In genomic region chr10:75465781-75466550, GRCm38 (mm10) we compare ENCODE assay signal across 7 mouse cellular contexts. TPM values are rescaled to one million over a fixed set of nuclear protein-coding genes. Genes with fewer than 3 reads are reported as not detected.
A peak's percentile ranks its signal among the peaks of the same experiment; 100 is the strongest.
DNase-seq lines count a peak whose midpoint lies in the region; ATAC-seq and TF ChIP-seq lines count a peak whose summit lies in the region.

No protein-coding gene starts in this region.

- H3K27me3 ChIP-seq in neural tube, embryonic 15.5 days (replicated peaks), result no peaks in the 10 kb centered on the region
- no peaks in the 10 kb centered on the region for H3K27me3 ChIP-seq in forebrain, embryonic 11.5 days (ENCODE audit: control insufficient read depth, insufficient read depth, low read length)
- H3K27me3 ChIP-seq in hindbrain, embryonic 12.5 days, result no peaks in the 10 kb centered on the region

- no peak overlapping the region for H3K9ac ChIP-seq in neural tube, embryonic 15.5 days (replicated peaks)
- no peak overlapping the region for H3K9ac ChIP-seq in forebrain, embryonic 11.5 days (ENCODE audit: low read length)
- H3K9ac ChIP-seq in hindbrain, embryonic 12.5 days, result no peak overlapping the region

- no peak for TF ChIP-seq POLR2A in embryonic fibroblast, embryonic 13.5 days (IDR thresholded peaks at IDR 0.05; ENCODE audit: low read depth, low read length)

- DNase-seq in layer of hippocampus, adult 11-12 months (ENCODE audit: low spot score), result peak; percentile 14
- DNase-seq in layer of hippocampus, postnatal 25 days (ENCODE audit: extremely low spot score in 1 of 2, low spot score in 1 of 2), result no peak
- peak; percentile 28 to 54 for DNase-seq in layer of hippocampus, adult 18-20 months (ENCODE audit: low spot score in 2 of 2)
- no peak for DNase-seq in forebrain, embryonic 11.5 days (ENCODE audit: low spot score)

- 66% methylated on average over 6 of the region's 6 CpGs for WGBS in neural tube, embryonic 15.5 days
- 70% methylated on average over 6 of the region's 6 CpGs for WGBS in forebrain, embryonic 11.5 days
- 66% methylated on average over 6 of the region's 6 CpGs for WGBS in hindbrain, embryonic 12.5 days

- H3K4me1 ChIP-seq in embryonic fibroblast, embryonic 13.5 days (ENCODE audit: control insufficient read depth, insufficient read depth, low read length), result peaks cover 7% of the 10 kb centered on the region
- 0 out of 2 replicates have a peak, but pooled peaks cover 8% of the 10 kb centered on the region for H3K4me1 ChIP-seq in neural tube, embryonic 15.5 days
- no peaks in the 10 kb centered on the region for H3K4me1 ChIP-seq in forebrain, embryonic 11.5 days (replicated peaks; ENCODE audit: control insufficient read depth, insufficient read depth, low read length)
- no peaks in the 10 kb centered on the region for H3K4me1 ChIP-seq in hindbrain, embryonic 12.5 days

- no peaks in the 10 kb centered on the region for H3K36me3 ChIP-seq in neural tube, embryonic 15.5 days
- no peaks in the 10 kb centered on the region for H3K36me3 ChIP-seq in forebrain, embryonic 11.5 days (ENCODE audit: control insufficient read depth, insufficient read depth, low read length)
- H3K36me3 ChIP-seq in hindbrain, embryonic 12.5 days, result no peaks in the 10 kb centered on the region

- no peaks in the 10 kb centered on the region for H3K9me3 ChIP-seq in neural tube, embryonic 15.5 days (replicated peaks)
- H3K9me3 ChIP-seq in forebrain, embryonic 11.5 days (ENCODE audit: control insufficient read depth, low read length), result no peaks in the 10 kb centered on the region
- H3K9me3 ChIP-seq in hindbrain, embryonic 12.5 days (replicated peaks), result no peaks in the 10 kb centered on the region

- TF ChIP-seq CTCF in embryonic fibroblast, embryonic 13.5 days (IDR thresholded peaks at IDR 0.05; ENCODE audit: borderline replicate concordance, insufficient read depth, low read length), result no peak

- ATAC-seq in neural tube, embryonic 15.5 days (ENCODE audit: low FRiP score), result no peak
- no peak for ATAC-seq in forebrain, embryonic 11.5 days (replicated peaks; ENCODE audit: low FRiP score)
- ATAC-seq in hindbrain, embryonic 12.5 days (ENCODE audit: low FRiP score), result no peak

- peak overlapping the region; percentile 39 for H3K27ac ChIP-seq in embryonic fibroblast, embryonic 13.5 days (ENCODE audit: insufficient read depth, low read length)
- H3K27ac ChIP-seq in neural tube, embryonic 15.5 days (replicated peaks), result peak overlapping the region; percentile 4; the same call in 1 of the 2 replicates
- H3K27ac ChIP-seq in forebrain, embryonic 11.5 days (ENCODE audit: low read depth, low read length), result no peak overlapping the region
- no peak overlapping the region for H3K27ac ChIP-seq in hindbrain, embryonic 12.5 days

- H3K4me2 ChIP-seq in neural tube, embryonic 15.5 days, result no peak overlapping the region
- no peak overlapping the region for H3K4me2 ChIP-seq in forebrain, embryonic 11.5 days (ENCODE audit: low read depth, low read length, severe bottlenecking)
- no peak overlapping the region for H3K4me2 ChIP-seq in hindbrain, embryonic 12.5 days (replicated peaks)

- no peak overlapping the region for H3K4me3 ChIP-seq in embryonic fibroblast, embryonic 13.5 days (ENCODE audit: insufficient read depth, low read length)
- no peak overlapping the region for H3K4me3 ChIP-seq in neural tube, embryonic 15.5 days (replicated peaks)
- H3K4me3 ChIP-seq in forebrain, embryonic 11.5 days (ENCODE audit: low read depth, low read length), result no peak overlapping the region
- H3K4me3 ChIP-seq in hindbrain, embryonic 12.5 days, result no peak overlapping the region

RNA-seq across cellular contexts. Expression of gene Snrpd3, which starts 51.4 kb away (rescaled TPM):
- total RNA-seq in layer of hippocampus, postnatal 25 days (2021), result 10 to 100 TPM; 70.6 to 77.7 TPM
- polyA plus RNA-seq in embryonic fibroblast, embryonic 13.5 days (2011; ENCODE audit: insufficient read length, low read depth, missing spikeins), result 277 and 317 TPM in 2 replicates
- total RNA-seq in layer of hippocampus, adult 18-20 months (2021), result 10 to 100 TPM; 63.1 to 67.3 TPM
- polyA plus RNA-seq in neural tube, embryonic 15.5 days (2015; fragmentation: Nextera tagmentation; extraction: Ambion mirVana), result 136 and 143 TPM in 2 replicates
- 261 and 263 TPM in 2 replicates for polyA plus RNA-seq in forebrain, embryonic 11.5 days (2014; fragmentation: Nextera tagmentation; extraction: Ambion mirVana)
- polyA plus RNA-seq in hindbrain, embryonic 12.5 days (2016; fragmentation: Nextera tagmentation; extraction: Ambion mirVana), result 146 and 169 TPM in 2 replicates

RNA-seq across cellular contexts. Expression of gene Gucd1, which starts 51.8 kb away (rescaled TPM):
- 10 to 100 TPM; 16.3 to 19.5 TPM for total RNA-seq in layer of hippocampus, postnatal 25 days (2021)
- 16.1 and 18.1 TPM in 2 replicates for polyA plus RNA-seq in embryonic fibroblast, embryonic 13.5 days (2011; ENCODE audit: insufficient read length, low read depth, missing spikeins)
- total RNA-seq in layer of hippocampus, adult 18-20 months (2021), result 10 to 100 TPM; 12.8 TPM
- 19.1 and 19.9 TPM in 2 replicates for polyA plus RNA-seq in neural tube, embryonic 15.5 days (2015; fragmentation: Nextera tagmentation; extraction: Ambion mirVana)
- 30.0 and 35.4 TPM in 2 replicates for polyA plus RNA-seq in forebrain, embryonic 11.5 days (2014; fragmentation: Nextera tagmentation; extraction: Ambion mirVana)
- polyA plus RNA-seq in hindbrain, embryonic 12.5 days (2016; fragmentation: Nextera tagmentation; extraction: Ambion mirVana), result 24.9 and 26.8 TPM in 2 replicates

Comparison
In these comparisons a context has a peak if more than half of its experiments do, and no peak if none do; other contexts are left out.
1. DNase-seq: peak in layer of hippocampus, adult 11-12 months (single experiment) and layer of hippocampus, adult 18-20 months (2 of 2); none in layer of hippocampus, postnatal 25 days (0 of 2) and forebrain, embryonic 11.5 days (single experiment).
2. H3K27ac ChIP-seq: peak in embryonic fibroblast, embryonic 13.5 days (single experiment) and neural tube, embryonic 15.5 days (single experiment); none in forebrain, embryonic 11.5 days (single experiment) and hindbrain, embryonic 12.5 days (single experiment).